Mouse (Mus musculus): ENCODE data around the gene Trio. TPM values are rescaled to one million over a fixed set of nuclear protein-coding genes. Genes with fewer than 3 reads are reported as not detected.
"Not testable (repeated sequence)": the region's sequence is repeated elsewhere in the genome, so short reads cannot be mapped to it uniquely, and the experiment has no call there.

Gene Trio
- total and polyA plus RNA-seq, 3 experiments = 0.66 TPM; not detected in 2

- no peaks in the 10 kb centered on the region for H3K4me1 ChIP-seq (ENCODE audit: insufficient read depth, low read depth, low read length)
- H3K9me3 ChIP-seq (replicated peaks) = no peaks in the 10 kb centered on the region
- H3K36me3 ChIP-seq (replicated peaks) = no peaks in the 10 kb centered on the region
- no peak overlapping the region for H3K4me3 ChIP-seq (ENCODE audit: low read depth, low read length)
- ATAC-seq (ENCODE audit: extremely low read depth, insufficient number of reproducible peaks, low FRiP score, poor library complexity, severe bottlenecking) = no peak
- DNase-seq (ENCODE audit: low spot score) = no peak
- no peak for TF ChIP-seq TAL1 (conservative IDR thresholded peaks at IDR 0.05; ENCODE audit: low read depth, low read length)
- TF ChIP-seq GATA2 (IDR thresholded peaks at IDR 0.05; ENCODE audit: borderline replicate concordance, low read depth, low read length) = no peak
- TF ChIP-seq GATA1 (IDR thresholded peaks at IDR 0.05; ENCODE audit: borderline replicate concordance, low read length) = no peak
- TF ChIP-seq CTCF (IDR thresholded peaks at IDR 0.05; ENCODE audit: low read depth, low read length) = no peak
- TF ChIP-seq POLR2AphosphoS5 (IDR thresholded peaks at IDR 0.05; ENCODE audit: insufficient replicate concordance, low read depth, low read length) = no peak
- H3K27me3 ChIP-seq (ENCODE audit: insufficient read depth, low read length) = no peaks in the 10 kb centered on the region
These were observed 299.4 kb downstream of the Trio start for GRCm38 (mm10) chr15:27726228-27726627.

GRCm38 (mm10) chr15:27724796-27725680 lies 300.6 kb downstream of the Trio start:
- Histone ChIP-seq H3K27me3 (ENCODE audit: insufficient read depth, low read length) (no peaks in the 10 kb centered on the region), H3K4me1 (ENCODE audit: insufficient read depth, low read depth, low read length) (no peaks in the 10 kb centered on the region), H3K36me3 (replicated peaks) (no peaks in the 10 kb centered on the region), H3K9me3 (replicated peaks) (no peaks in the 10 kb centered on the region), H3K4me3 (ENCODE audit: low read depth, low read length) (no peak overlapping the region)
- ATAC-seq (ENCODE audit: extremely low read depth, insufficient number of reproducible peaks, low FRiP score, poor library complexity, severe bottlenecking) (no peak), DNase-seq (ENCODE audit: low spot score) (no peak)
- TF ChIP-seq TAL1 (conservative IDR thresholded peaks at IDR 0.05; ENCODE audit: low read depth, low read length) = no peak
- no peak for TF ChIP-seq GATA2 (IDR thresholded peaks at IDR 0.05; ENCODE audit: borderline replicate concordance, low read depth, low read length)
- no peak for TF ChIP-seq POLR2AphosphoS5 (IDR thresholded peaks at IDR 0.05; ENCODE audit: insufficient replicate concordance, low read depth, low read length)
- TF ChIP-seq CTCF (IDR thresholded peaks at IDR 0.05; ENCODE audit: low read depth, low read length) = no peak
- TF ChIP-seq GATA1 (IDR thresholded peaks at IDR 0.05; ENCODE audit: borderline replicate concordance, low read length) = no peak

GRCm38 (mm10) chr15:27724298-27724697 lies 301.4 kb downstream of the Trio start:
- no peak for ATAC-seq (ENCODE audit: extremely low read depth, insufficient number of reproducible peaks, low FRiP score, poor library complexity, severe bottlenecking)
- Histone ChIP-seq H3K4me3 (ENCODE audit: low read depth, low read length) (no peak overlapping the region), H3K9me3 (replicated peaks) (no peaks in the 10 kb centered on the region), H3K27me3 (ENCODE audit: insufficient read depth, low read length) (no peaks in the 10 kb centered on the region), H3K36me3 (replicated peaks) (no peaks in the 10 kb centered on the region), H3K4me1 (ENCODE audit: insufficient read depth, low read depth, low read length) (no peaks in the 10 kb centered on the region)
- no peak for DNase-seq (ENCODE audit: low spot score)
- TF ChIP-seq TAL1 (conservative IDR thresholded peaks at IDR 0.05; ENCODE audit: low read depth, low read length) (no peak), CTCF (IDR thresholded peaks at IDR 0.05; ENCODE audit: low read depth, low read length) (no peak), GATA2 (IDR thresholded peaks at IDR 0.05; ENCODE audit: borderline replicate concordance, low read depth, low read length) (no peak), POLR2AphosphoS5 (IDR thresholded peaks at IDR 0.05; ENCODE audit: insufficient replicate concordance, low read depth, low read length) (no peak), GATA1 (IDR thresholded peaks at IDR 0.05; ENCODE audit: borderline replicate concordance, low read length) (no peak)

- Histone ChIP-seq H3K9me3 (replicated peaks) (no peaks in the 10 kb centered on the region), H3K4me3 (ENCODE audit: low read depth, low read length) (no peak overlapping the region), H3K36me3 (replicated peaks) (no peaks in the 10 kb centered on the region), H3K27me3 (ENCODE audit: insufficient read depth, low read length) (no peaks in the 10 kb centered on the region), H3K4me1 (ENCODE audit: insufficient read depth, low read depth, low read length) (no peaks in the 10 kb centered on the region)
- ATAC-seq (ENCODE audit: extremely low read depth, insufficient number of reproducible peaks, low FRiP score, poor library complexity, severe bottlenecking) (no peak), DNase-seq (ENCODE audit: low spot score) (no peak)
- TF ChIP-seq CTCF (IDR thresholded peaks at IDR 0.05; ENCODE audit: low read depth, low read length) = no peak
- TF ChIP-seq POLR2AphosphoS5 (IDR thresholded peaks at IDR 0.05; ENCODE audit: insufficient replicate concordance, low read depth, low read length) = no peak
- no peak for TF ChIP-seq GATA1 (IDR thresholded peaks at IDR 0.05; ENCODE audit: borderline replicate concordance, low read length)
These were observed 301.9 kb downstream of the Trio start for GRCm38 (mm10) chr15:27723746-27724145.

GRCm38 (mm10) chr15:27720297-27720696 lies 305.4 kb downstream of the Trio start:
- H3K9me3 ChIP-seq (replicated peaks); H3K27me3 ChIP-seq (ENCODE audit: insufficient read depth, low read length); ATAC-seq (ENCODE audit: extremely low read depth, insufficient number of reproducible peaks, low FRiP score, poor library complexity, severe bottlenecking); H3K4me3 ChIP-seq (ENCODE audit: low read depth, low read length); H3K36me3 ChIP-seq (replicated peaks); H3K4me1 ChIP-seq (ENCODE audit: insufficient read depth, low read depth, low read length); DNase-seq (ENCODE audit: low spot score): not testable (repeated sequence)

GRCm38 (mm10) chr15:27718668-27719067 lies 307.0 kb downstream of the Trio start:
- no peak for DNase-seq (ENCODE audit: low spot score)
- Histone ChIP-seq H3K27me3 (ENCODE audit: insufficient read depth, low read length) (no peaks in the 10 kb centered on the region), H3K36me3 (replicated peaks) (no peaks in the 10 kb centered on the region), H3K4me1 (ENCODE audit: insufficient read depth, low read depth, low read length) (no peaks in the 10 kb centered on the region), H3K9me3 (replicated peaks) (no peaks in the 10 kb centered on the region), H3K4me3 (ENCODE audit: low read depth, low read length) (no peak overlapping the region)
- TF ChIP-seq POLR2AphosphoS5 (IDR thresholded peaks at IDR 0.05; ENCODE audit: insufficient replicate concordance, low read depth, low read length) = no peak
- TF ChIP-seq TAL1 (conservative IDR thresholded peaks at IDR 0.05; ENCODE audit: low read depth, low read length) = no peak
- TF ChIP-seq GATA1 (IDR thresholded peaks at IDR 0.05; ENCODE audit: borderline replicate concordance, low read length) = no peak
- no peak for TF ChIP-seq GATA2 (IDR thresholded peaks at IDR 0.05; ENCODE audit: borderline replicate concordance, low read depth, low read length)
- no peak for TF ChIP-seq CTCF (IDR thresholded peaks at IDR 0.05; ENCODE audit: low read depth, low read length)
- ATAC-seq (ENCODE audit: extremely low read depth, insufficient number of reproducible peaks, low FRiP score, poor library complexity, severe bottlenecking) = no peak

All from G1E (cell line).